Mouse (Mus musculus) layer of hippocampus, adult 18-20 months (tissue): Measurements from ENCODE around the gene Ttll7. TPM values are rescaled to one million over a fixed set of nuclear protein-coding genes. Genes with fewer than 3 reads are reported as not detected.
A peak's percentile ranks its signal among the peaks of the same experiment; 100 is the strongest.

Source experiments
- DNase-seq, 2 experiments: peaks; one replicate each; pipeline ENCODE4 v3.0.0; 2022; ENCODE audit warnings: low spot score in 2 of 2
- long read RNA-seq: library from polyadenylated mRNA; stranded (forward); transcript quantifications from one replicate; pipeline ENCODE4 v2.0.0, GENCODE M21; 2021
- total RNA-seq, 2 experiments: library from RNA; stranded (reverse); gene quantifications; 2 replicates each; pipeline ENCODE4 v1.2.3; 2021

The Ttll7 gene
- total RNA-seq, result 100 to 1,000 TPM; 129 to 140 TPM
- long read RNA-seq, full-length matches to known transcripts, result 2 of 82 reads
- long read RNA-seq, partial matches to known transcripts, result 9 of 82 reads
- long read RNA-seq, other reads (novel, unspliced or antisense), result 71 of 82 reads

DNA sequence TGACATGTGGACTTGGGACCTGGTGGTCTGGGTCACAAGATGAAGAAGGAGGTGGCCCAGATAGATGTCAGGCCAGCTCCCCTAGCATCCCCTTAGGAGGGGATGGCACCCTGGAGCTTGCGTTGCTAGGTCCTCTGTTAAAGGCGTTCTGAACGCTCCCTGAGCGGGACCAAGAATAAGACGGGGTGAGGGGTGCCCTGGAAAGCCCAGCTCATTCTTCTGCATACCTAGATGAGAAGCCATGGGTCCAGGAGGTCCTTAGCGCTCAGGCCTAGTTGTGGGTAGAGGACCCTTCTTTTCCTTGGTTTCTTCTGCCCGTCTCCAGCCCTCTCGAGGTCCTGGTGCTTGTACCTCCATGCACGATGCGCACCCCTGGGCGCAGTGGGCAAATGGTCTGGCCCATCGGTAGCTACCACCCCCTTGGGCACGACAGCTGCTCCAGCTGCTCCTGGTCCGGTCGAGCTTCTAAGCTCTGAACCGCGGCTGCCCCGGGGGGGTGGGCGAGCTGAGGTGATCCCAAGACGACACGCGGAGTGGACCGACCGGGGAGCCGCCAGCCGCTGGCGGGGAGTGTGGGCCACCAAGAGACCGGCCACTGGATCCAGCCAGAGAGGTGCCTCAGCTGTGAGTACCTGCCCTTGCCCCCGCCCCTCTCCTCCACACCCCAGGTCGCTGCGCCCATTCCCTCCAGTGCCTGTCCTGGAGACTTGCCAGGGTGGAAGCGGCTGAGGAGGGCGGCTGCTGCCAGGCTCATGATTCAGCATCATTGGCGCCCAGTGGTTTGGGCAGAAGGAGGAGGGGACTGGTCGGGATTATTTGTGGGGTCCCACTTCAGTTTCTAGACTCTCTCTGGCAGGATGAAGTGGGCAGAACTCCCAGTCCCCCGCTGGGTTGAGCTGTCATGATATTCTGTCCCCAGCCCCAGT is at the start of gene Ttll7:
Gene Ttll7 (plus strand): TSS at position 402 of the 926 bp plus-strand sequence.
- peak; percentile 80 to 93 for DNase-seq

DNA sequence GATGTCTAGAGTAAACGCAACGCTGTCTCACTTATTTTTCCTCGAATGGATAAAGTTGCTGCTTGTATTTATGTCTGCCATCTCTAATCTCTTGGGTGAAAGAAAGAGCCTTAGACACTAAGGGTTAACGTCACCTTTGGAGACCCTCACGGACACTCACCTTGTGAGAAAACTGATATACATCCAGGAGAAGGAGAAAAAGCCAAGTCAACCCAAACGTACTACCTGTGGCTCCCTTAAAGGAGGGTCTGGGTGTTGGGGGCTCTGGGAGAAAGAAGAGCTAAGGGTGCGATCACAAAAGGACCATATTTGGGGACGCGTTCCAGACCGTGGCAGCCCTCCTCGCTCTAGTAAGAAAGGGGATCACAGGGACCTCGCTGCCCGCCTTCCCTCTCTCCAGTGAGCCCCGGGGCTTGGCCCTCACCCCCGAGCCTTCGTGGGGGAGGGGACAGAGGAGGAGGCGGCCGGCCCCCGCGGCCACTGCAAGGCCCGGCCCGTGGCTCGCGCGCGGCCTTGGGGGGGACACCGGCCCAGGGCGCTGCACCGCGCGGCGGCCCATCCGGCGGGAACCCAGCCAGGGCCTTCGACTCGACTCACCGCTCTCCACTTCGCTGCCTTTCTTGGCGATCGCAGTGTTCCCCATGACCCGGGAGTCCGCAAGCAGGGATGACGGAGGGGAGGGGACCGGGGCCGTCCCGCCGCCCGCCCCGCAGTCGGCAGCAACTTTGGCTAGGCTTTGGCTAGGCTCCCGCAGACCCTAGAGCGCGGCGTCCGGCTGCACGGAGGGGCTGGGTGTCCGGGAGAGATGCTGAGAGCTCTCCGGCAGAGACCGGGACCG is 39.9 kb upstream of the Ttll7 start:
- peak in 1 of 2 experiments; percentile 7 for DNase-seq

- peak; percentile 88 to 90 for DNase-seq
Measured at GRCm38 (mm10) chr3:146812901-146813393, 39.2 kb upstream of the Ttll7 start, which contains the start of gene Prkacb. Gene Prkacb, minus strand, starts transcription at chr3:146812990.

- DNase-seq, result no peak
Measured at GRCm38 (mm10) chr3:146813624-146814023, 38.5 kb upstream of the Ttll7 start.

DNA sequence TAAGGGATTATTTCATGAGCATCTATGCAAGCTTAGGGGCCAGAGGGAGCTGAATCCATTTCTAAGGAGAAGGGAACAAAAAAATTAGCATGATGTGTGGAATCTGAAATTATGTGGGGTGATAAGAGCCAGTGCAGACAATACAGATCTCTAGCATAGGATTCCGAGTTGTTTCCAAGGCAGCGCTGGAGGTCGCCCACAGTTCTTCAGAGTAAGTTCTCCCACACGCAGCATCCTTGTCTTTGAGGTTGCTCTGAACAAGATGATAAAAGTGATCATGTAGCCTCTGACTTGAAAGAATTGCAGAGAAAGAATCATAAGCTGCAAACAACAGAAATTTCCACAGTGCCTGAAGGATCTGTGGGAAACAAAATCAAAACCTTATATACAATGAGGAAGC is 31.4 kb upstream of the Ttll7 start:
- no peak for DNase-seq

DNA sequence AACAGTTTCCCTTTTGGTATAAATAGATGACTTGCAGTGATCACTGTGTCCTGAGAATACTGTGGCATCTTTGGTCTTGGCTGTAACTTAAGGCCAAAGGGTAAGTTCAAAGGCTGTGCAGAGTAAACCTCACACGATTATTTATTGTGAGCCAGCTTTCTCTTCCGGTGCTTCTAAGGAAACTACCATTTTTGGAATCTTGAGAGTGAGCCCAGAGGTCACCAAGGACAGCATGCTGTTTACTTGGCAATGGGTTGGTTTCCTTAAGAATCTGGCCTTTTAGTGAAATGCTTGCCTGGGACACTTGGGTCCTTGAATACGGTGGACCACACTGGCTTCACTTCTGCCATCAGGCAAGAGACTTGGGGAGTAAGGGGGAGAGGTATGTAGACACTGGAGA is 9.4 kb upstream of the Ttll7 start:
- no peak for DNase-seq

DNA sequence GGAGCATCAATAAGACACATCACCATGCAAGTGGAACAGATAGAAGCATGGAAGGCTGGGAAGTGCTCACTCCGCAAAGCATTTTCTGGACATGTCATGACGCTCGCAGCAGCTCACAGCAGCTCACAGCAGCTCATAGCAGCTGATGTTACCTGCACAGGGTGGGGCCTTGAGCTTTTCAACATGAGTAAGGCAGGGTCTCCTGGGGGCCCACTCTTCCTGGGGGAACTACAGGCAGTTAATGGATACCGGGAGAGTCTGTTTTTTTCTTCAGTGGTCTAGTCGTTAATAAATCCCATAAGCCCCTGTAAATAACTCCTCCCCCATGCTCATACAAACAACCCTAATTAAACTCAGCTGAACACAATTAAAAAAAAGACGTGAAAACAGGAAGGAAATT is 8.7 kb upstream of the Ttll7 start:
- no peak for DNase-seq

DNA sequence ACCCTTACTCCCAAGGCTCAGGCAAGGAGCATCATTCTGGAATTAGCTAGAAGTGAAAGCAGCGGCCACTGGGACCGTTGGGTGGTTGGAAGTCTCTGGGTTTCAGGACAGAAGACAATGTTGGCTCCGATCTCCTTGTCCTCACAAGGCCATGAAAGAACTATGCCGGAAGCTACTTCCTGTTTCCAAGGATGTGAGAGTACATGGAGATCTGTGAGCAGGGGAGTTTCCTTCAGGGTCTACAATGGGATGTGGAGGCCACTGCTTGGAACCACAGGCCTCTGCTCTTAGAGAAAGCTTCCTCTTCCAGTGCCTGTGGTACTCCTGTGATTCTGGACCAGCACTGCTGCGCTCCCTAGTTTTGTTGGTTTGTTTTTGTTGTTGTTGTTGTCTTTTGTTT is 5.9 kb upstream of the Ttll7 start:
- no peak for DNase-seq

DNA sequence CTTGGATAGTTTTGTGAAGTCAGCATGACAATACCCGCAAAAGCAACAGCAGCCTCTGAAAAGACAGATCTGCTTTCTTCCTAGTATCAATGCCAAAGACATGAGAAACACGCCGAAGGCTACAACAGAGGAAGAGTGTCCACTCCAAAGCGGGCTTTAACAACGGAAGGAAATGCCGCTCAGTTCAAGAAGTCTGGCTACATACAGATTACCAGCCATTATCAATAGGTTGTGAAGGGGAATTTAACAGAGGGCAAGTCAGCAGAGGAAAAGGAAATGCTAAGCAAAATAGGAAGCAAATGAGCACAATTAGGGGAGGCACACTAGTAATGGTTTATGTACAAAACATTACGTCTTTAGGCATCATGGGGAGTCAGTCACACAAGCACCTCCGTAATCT is 4.1 kb upstream of the Ttll7 start:
- DNase-seq, result no peak

- no peak for DNase-seq
Measured at GRCm38 (mm10) chr3:146849360-146849759, 2.8 kb upstream of the Ttll7 start.

DNA sequence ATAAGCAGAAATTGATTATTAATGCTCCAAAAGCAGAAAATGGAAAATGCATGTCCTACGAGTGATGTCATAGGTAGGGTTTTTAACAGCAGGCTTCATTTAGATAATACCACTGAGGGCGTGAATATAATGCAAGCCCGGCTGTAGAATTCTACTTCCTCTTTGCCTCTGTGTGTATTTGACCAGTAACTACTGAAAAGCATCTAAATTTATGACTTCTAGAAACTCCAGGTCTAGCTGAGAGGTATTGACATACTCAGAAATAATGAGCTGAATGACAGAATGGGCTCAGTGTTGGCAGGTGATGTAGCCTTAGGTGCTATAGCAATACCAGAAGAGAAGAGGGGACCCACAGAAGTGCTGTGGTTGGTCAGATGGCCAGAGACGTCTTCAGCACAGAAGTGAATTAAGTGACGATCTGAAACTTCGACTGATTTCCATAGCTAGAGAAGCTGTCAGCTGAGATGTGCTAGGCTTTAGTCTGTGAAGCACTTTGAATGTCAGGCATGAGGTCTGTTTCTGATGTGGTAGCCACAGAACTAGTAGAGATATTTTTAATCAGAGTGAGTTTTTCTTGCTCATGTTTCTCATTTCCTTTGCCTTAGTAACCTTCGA is 2.4 kb downstream of the Ttll7 start:
- no peak for DNase-seq

GRCm38 (mm10) chr3:146857373-146857772 is 5.2 kb downstream of the Ttll7 start:
- DNase-seq, result no peak

GRCm38 (mm10) chr3:146860308-146860707 is 8.1 kb downstream of the Ttll7 start:
- DNase-seq, result no peak

GRCm38 (mm10) chr3:146866563-146866962 is 14.4 kb downstream of the Ttll7 start:
- no peak for DNase-seq

- no peak for DNase-seq
Measured at GRCm38 (mm10) chr3:146871954-146872353, 19.8 kb downstream of the Ttll7 start.

- DNase-seq, result no peak
Measured at GRCm38 (mm10) chr3:146875929-146876328, 23.8 kb downstream of the Ttll7 start.

DNA sequence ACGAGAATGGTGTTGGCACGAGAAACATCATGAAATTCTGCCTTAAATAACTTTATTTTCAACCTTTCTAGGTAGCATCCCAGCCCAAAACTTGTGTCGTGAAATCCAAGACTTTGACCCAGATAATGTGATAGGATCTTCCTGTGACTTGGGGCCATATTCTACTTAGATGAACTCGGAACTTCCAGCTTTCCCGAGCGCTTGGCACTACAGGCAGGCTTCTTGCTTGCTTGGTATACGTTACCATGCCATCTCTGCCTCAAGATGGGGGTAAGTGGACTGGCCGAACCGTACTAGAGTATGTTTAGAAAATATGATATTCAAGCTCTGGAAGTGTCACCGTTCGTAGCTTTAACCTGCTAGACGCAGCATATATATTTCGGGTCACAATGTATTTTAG is 41.8 kb downstream of the Ttll7 start:
- no peak for DNase-seq

- no peak for DNase-seq
Measured at GRCm38 (mm10) chr3:146896581-146896980, 44.4 kb downstream of the Ttll7 start.

DNA sequence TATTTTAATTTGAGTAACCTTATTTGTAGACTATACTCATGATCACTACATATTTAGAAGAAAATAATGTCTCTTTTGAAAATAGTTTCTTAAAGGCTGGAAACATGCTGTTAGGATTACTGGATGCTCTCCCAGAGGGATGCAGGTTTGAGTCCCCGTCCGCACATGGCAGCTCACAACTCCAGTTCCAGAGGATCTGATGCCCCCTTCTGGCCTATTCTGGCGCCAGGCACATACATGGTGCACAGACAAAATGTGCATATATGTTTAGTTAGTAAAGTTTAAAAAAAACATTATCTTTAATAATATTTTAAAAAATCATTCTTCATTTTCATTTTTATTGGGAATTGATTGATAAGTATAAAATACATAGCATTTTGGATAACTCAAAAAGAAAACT is 47.9 kb downstream of the Ttll7 start:
- no peak for DNase-seq

- DNase-seq, result no peak
Measured at GRCm38 (mm10) chr3:146901729-146902128, 49.6 kb downstream of the Ttll7 start.

GRCm38 (mm10) chr3:146905606-146906005 is 53.4 kb downstream of the Ttll7 start:
- DNase-seq, result no peak
